Mouse (Mus musculus) ES-E14 (cell line): Measurements from ENCODE around the gene Armc7. TPM values are rescaled to one million over a fixed set of nuclear protein-coding genes. Genes with fewer than 3 reads are reported as not detected.
A peak's percentile ranks its signal among the peaks of the same experiment; 100 is the strongest.

Source experiments
- DNase-seq: peaks from one replicate; pipeline ENCODE4 v3.0.0-alpha.2; 2013; ENCODE audit warnings: low read depth, low spot score
- H3K27ac ChIP-seq: 2 replicates; pipeline ENCODE4 v1.5.1; 2012; ENCODE audit warnings: low read depth, mild to moderate bottlenecking, low read length, moderate library complexity, mixed read lengths; ENCODE audit not compliant: poor library complexity, insufficient read depth, severe bottlenecking
- H3K36me3 ChIP-seq: 2 replicates; pipeline ENCODE4 v1.6.1; 2012; ENCODE audit warnings: mild to moderate bottlenecking, low read length, moderate library complexity, mixed read lengths; ENCODE audit not compliant: control insufficient read depth, poor library complexity, insufficient read depth, severe bottlenecking
- H3K4me1 ChIP-seq, 2 experiments: fragments of 150-350 bp in 1 of 2; sonication (generic) in 1 of 2; 2 replicates each; pipeline ENCODE4 v1.6.1; 2012; ENCODE audit warnings: low read length in 2 of 2, mild to moderate bottlenecking in 1 of 2, mixed read lengths in 1 of 2; ENCODE audit not compliant: control insufficient read depth in 2 of 2, insufficient read depth in 2 of 2, poor library complexity in 1 of 2
- H3K4me3 ChIP-seq, 2 experiments: fragments of 150-350 bp in 1 of 2; sonication (generic) in 1 of 2; 2 replicates each; pipeline ENCODE4 v1.5.1; 2012; ENCODE audit warnings: low read length in 2 of 2, low read depth in 1 of 2, mild to moderate bottlenecking in 1 of 2, mixed read lengths in 1 of 2; ENCODE audit not compliant: insufficient read depth in 1 of 2, poor library complexity in 1 of 2, severe bottlenecking in 1 of 2
- H3K9ac ChIP-seq: 2 replicates; pipeline ENCODE4 v1.6.1; 2012; ENCODE audit warnings: low read depth, mild to moderate bottlenecking, low read length, mixed read lengths; ENCODE audit not compliant: poor library complexity, insufficient read depth, severe bottlenecking
- H3K9me3 ChIP-seq: fragments of 150-350 bp; sonication (generic); 2 replicates; pipeline ENCODE4 v1.6.1; 2012; ENCODE audit warnings: low read depth, mild to moderate bottlenecking, low read length; ENCODE audit not compliant: control insufficient read depth, insufficient read depth
- CHD2 ChIP-seq: IDR thresholded peaks from 2 replicates; pipeline ENCODE4 v1.6.1; 2014; ENCODE audit warnings: mild to moderate bottlenecking, low read depth, low read length, inconsistent platforms
- HCFC1 ChIP-seq: IDR thresholded peaks from 2 replicates; pipeline ENCODE4 v1.6.1; 2012; ENCODE audit warnings: low read length, inconsistent platforms, borderline replicate concordance; ENCODE audit not compliant: insufficient read depth
- MAFK ChIP-seq: IDR thresholded peaks from 2 replicates; pipeline ENCODE4 v1.6.1; 2014; ENCODE audit warnings: mild to moderate bottlenecking, low read depth, low read length, inconsistent platforms; ENCODE audit not compliant: insufficient read depth
- ZC3H11A ChIP-seq: IDR thresholded peaks from 2 replicates; pipeline ENCODE4 v1.6.1; 2012; ENCODE audit warnings: low read depth, mild to moderate bottlenecking, inconsistent platforms, low read length, borderline replicate concordance
- ZNF384 ChIP-seq: IDR thresholded peaks from 2 replicates; pipeline ENCODE4 v1.6.1; 2012; ENCODE audit warnings: low read depth, low read length, inconsistent platforms
- in situ Hi-C, 2 experiments: fragments of 600-800 bp; cut with MboI; formaldehyde crosslinking; loops; one replicate each; pipeline ENCODE4 v1.15.1; 2025; ENCODE audit warnings: low sequenced_read_pairs in 2 of 2, inconsistent platforms in 1 of 2; ENCODE audit not compliant: unreplicated experiment in 2 of 2
- total RNA-seq: library from RNA; depleted of rRNA; stranded (reverse); fragments of 300-350 nt; gene quantifications from 2 replicates; pipeline ENCODE4 v1.2.3, GENCODE M21; 2012

The Armc7 gene
- total RNA-seq, 1 experiment = 4.8 TPM

DNA sequence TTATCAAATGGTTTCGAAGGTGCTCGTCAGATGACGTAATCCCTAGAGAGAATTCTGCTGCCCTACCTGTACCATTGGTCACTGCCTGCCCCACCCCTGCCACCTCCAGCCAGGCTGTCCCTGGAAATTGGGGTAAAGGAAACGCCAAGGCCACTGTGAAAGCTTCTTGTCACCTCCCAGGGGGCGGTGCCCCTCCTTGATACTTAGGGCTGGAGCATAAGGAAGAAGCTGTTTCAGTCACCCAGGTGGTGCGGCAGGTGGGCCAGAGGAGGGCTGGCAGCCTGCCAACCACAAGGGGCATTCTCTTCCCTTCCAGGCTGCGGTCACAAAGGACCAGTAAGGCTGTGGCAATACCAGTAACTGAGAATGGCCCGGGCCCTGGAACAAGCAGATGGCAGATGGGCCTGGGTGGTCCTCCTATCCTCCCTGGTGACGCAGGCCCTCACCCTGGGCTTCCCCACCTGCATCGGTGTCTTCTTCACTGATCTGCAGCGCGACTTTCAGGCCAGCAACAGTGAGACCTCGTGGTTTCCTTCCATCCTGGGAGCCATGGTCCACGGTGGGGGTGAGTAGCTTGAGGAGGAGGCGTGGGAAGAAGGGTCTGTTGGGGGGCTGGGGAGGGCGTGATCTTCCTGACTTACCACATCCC is 13.1 kb upstream of the Armc7 start, which contains the start of gene Slc16a5:
Gene Slc16a5 (plus strand): TSS at position 232 of the 649 bp plus-strand sequence.
- in situ Hi-C loops = no loop called here
- no peaks in the 10 kb centered on the region for H3K9me3 ChIP-seq
- peaks cover 7 to 29% of the 10 kb centered on the region in 2 experiments for H3K4me1 ChIP-seq
- no peak within 1 kb of the TSS for H3K9ac ChIP-seq
- no peak within 1 kb of the TSS for H3K27ac ChIP-seq
- TF ChIP-seq MAFK (no peak), ZNF384 (no peak), HCFC1 (no peak), ZC3H11A (no peak), CHD2 (no peak)
- H3K36me3 ChIP-seq = no peaks in the 10 kb centered on the region
- no peak for DNase-seq
- H3K4me3 ChIP-seq = no peak within 1 kb of the TSS

DNA sequence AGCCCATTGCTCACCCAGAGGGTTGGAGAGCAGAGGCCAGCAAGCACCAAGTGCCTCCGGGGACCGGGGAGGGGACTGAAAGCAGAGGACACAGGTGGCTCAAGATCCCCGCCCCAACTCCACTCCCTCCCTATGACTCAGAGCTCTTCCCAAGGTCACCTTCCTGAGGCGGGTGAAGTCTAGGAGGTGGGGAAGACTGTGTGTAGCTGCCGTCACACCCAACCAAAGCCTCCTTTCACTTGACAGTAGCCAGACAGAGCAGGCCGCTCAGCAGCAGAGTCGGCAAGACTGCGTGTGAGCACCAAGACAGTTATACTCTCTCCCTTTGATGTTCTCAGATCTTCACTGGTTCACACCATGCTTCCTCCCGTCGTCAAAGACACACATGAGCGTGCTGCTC is 12.1 kb upstream of the Armc7 start:
- Histone ChIP-seq H3K27ac (no peak overlapping the region), H3K4me3 (no peak overlapping the region), H3K9ac (no peak overlapping the region), H3K36me3 (no peaks in the 10 kb centered on the region), H3K4me1 (peaks cover 7 to 29% of the 10 kb centered on the region in 2 experiments), H3K9me3 (no peaks in the 10 kb centered on the region)
- no peak for DNase-seq
- TF ChIP-seq MAFK (no peak), ZC3H11A (no peak)
- in situ Hi-C loops = no loop called here

GRCm38 (mm10) chr11:115464851-115465250 is 10.6 kb upstream of the Armc7 start:
- in situ Hi-C loops = no loop called here
- Histone ChIP-seq H3K4me1 (peaks cover 7 to 33% of the 10 kb centered on the region in 2 experiments), H3K27ac (no peak overlapping the region), H3K4me3 (no peak overlapping the region), H3K36me3 (no peaks in the 10 kb centered on the region), H3K9ac (no peak overlapping the region), H3K9me3 (no peaks in the 10 kb centered on the region)
- DNase-seq = no peak
- TF ChIP-seq HCFC1 = no peak
- TF ChIP-seq MAFK = no peak
- TF ChIP-seq CHD2 = no peak
- TF ChIP-seq ZNF384 = no peak
- no peak for TF ChIP-seq ZC3H11A

GRCm38 (mm10) chr11:115467217-115467618 is 8.2 kb upstream of the Armc7 start:
- in situ Hi-C loops = no loop called here
- DNase-seq = no peak
- Histone ChIP-seq H3K27ac (no peak overlapping the region), H3K36me3 (no peaks in the 10 kb centered on the region), H3K9me3 (no peaks in the 10 kb centered on the region), H3K4me3 (no peak overlapping the region), H3K9ac (0 out of 2 replicates have a peak overlapping the region, but pooled peaks have one; percentile 3), H3K4me1 (peaks cover 7 to 31% of the 10 kb centered on the region in 2 experiments)
- TF ChIP-seq MAFK (no peak), CHD2 (no peak), ZC3H11A (no peak), HCFC1 (no peak), ZNF384 (no peak)

GRCm38 (mm10) chr11:115472183-115472582 is 3.3 kb upstream of the Armc7 start:
- DNase-seq = no peak
- H3K27ac ChIP-seq = peak overlapping the region; percentile 10; the same call in 1 of the 2 replicates
- H3K4me1 ChIP-seq = peaks cover 4 to 27% of the 10 kb centered on the region in 2 experiments; a peak in 3 of 4 replicates
- no peaks in the 10 kb centered on the region for H3K9me3 ChIP-seq
- TF ChIP-seq MAFK = no peak
- TF ChIP-seq CHD2 = no peak
- TF ChIP-seq HCFC1 = no peak
- H3K4me3 ChIP-seq = no peak overlapping the region
- H3K9ac ChIP-seq = peak overlapping the region; percentile 15; the same call in 1 of the 2 replicates
- no peaks in the 10 kb centered on the region for H3K36me3 ChIP-seq
- in situ Hi-C loops = no loop called here
